In the genomic region with DNA sequence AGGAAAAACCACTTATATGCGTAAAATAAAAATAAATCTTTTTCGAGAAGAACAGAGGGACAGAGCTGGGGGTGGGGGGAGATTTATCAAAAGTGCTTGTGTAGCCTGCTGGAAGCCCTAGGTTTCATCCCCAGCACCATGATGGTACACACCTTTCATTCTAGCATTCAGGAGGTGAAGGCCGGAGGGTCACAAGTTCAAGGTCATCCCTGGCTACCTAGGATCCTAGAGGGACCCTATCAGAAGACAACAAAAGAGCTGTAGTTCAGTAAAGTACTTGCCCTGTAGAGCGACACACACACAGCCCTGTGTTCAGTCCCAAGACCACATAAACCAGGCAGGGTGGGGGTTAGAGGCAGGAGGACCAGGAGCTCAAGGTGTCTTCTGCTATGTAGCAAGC, we compare ENCODE assay signal across 28 mouse cellular contexts. TPM values are rescaled to one million over a fixed set of nuclear protein-coding genes. Genes with fewer than 3 reads are reported as not detected.
A peak's percentile ranks its signal among the peaks of the same experiment; 100 is the strongest.
DNase-seq lines count a peak whose midpoint lies in the region; TF ChIP-seq lines count a peak whose summit lies in the region.
"Had no signal": no experiment of that assay in that cellular context is flagged by ENCODE, and none has a peak within 500 bp of the region (broad histone marks: within the 10 kb centered on the region; RNA-seq: fewer than 3 reads in every experiment).

No protein-coding gene starts in this region.

- H3K27me3 ChIP-seq in cerebellum, adult 2 months (ENCODE audit: control insufficient read depth, insufficient read depth, low read length): no peaks in the 10 kb centered on the region
- H3K27me3 ChIP-seq: embryonic facial prominence, embryonic 12.5 days; embryonic facial prominence, embryonic 15.5 days had no signal

- no peak overlapping the region for H3K27ac ChIP-seq in cerebellum, adult 2 months (ENCODE audit: insufficient read depth, low read length)
- H3K27ac ChIP-seq in gastrocnemius, adult 2 months: no peak overlapping the region
- H3K27ac ChIP-seq: embryonic facial prominence, embryonic 12.5 days; embryonic facial prominence, embryonic 15.5 days; heart, adult 2 months; heart, embryonic 10.5 days; heart, embryonic 13.5 days; hindbrain, embryonic 14.5 days; hindbrain, postnatal 0 days had no signal

- DNase-seq in cerebellum, adult 11-12 months: peak; percentile 29
- DNase-seq in cerebellum, adult 2 months: no peak
- peak; percentile 6 for DNase-seq in gastrocnemius, adult 2 months
- no peak for DNase-seq in gastrocnemius, adult 8-10 months (ENCODE audit: low spot score in 2 of 2)
- DNase-seq in ES-CJ7 (ENCODE audit: low read depth, low spot score): peak; percentile 90
- DNase-seq in ZHBTc4 (ENCODE audit: low read depth, low spot score): peak; percentile 69
- no peak for DNase-seq in MN1 (ENCODE audit: low spot score)
- DNase-seq in adipocyte (ENCODE audit: low spot score): no peak
- DNase-seq: adrenal gland, adult 2 months; adrenal gland, postnatal 14 days; cerebellum, adult 11 months; cerebellum, postnatal 14 days; gastrocnemius, postnatal 10 days; gastrocnemius, postnatal 36 days; heart, adult 2 months; heart, postnatal 14 days; heart, postnatal 4 days; kidney, adult 2 months had no signal

- TF ChIP-seq CTCF in cerebellum, adult 2 months (IDR thresholded peaks at IDR 0.05; ENCODE audit: borderline replicate concordance, insufficient read depth, low read depth, low read length): no peak
- no peak for TF ChIP-seq CTCF in gastrocnemius, adult 2 months (IDR thresholded peaks at IDR 0.05)

- H3K4me3 ChIP-seq in cerebellum, adult 2 months (replicated peaks; ENCODE audit: insufficient read depth, low read depth, low read length): no peak overlapping the region
- H3K4me3 ChIP-seq in gastrocnemius, adult 2 months: no peak overlapping the region
- H3K4me3 ChIP-seq: embryonic facial prominence, embryonic 12.5 days; embryonic facial prominence, embryonic 15.5 days; heart, adult 2 months; heart, embryonic 10.5 days; heart, embryonic 13.5 days had no signal

- TF ChIP-seq POLR2A in cerebellum, adult 2 months (IDR thresholded peaks at IDR 0.05; ENCODE audit: borderline replicate concordance, insufficient read depth, low read length): no peak

- WGBS in cerebellum, adult 2 months: 96% methylated on average over 4 of the region's 4 CpGs

- intact Hi-C loops in gastrocnemius, adult 2 months (cut with DNase I): no loop called here

- H3K4me1 ChIP-seq in cerebellum, adult 2 months (ENCODE audit: control insufficient read depth, insufficient read depth, low read length): peaks cover 11% of the 10 kb centered on the region

RNA-seq across cellular contexts. Expression of a gene that starts 2.1 kb away (rescaled TPM):
- 34.0 and 38.7 TPM in 2 replicates for polyA plus RNA-seq in cerebellum, adult 2 months (2012; rRNA removed)
- 10 to 100 TPM; 36.8 to 46.4 TPM for total RNA-seq in gastrocnemius, adult 2 months (2021)
- total RNA-seq in gastrocnemius, adult 8-10 months (2022): 10 to 100 TPM; 44.3 to 53.2 (median 47.5) TPM

RNA-seq across cellular contexts. Expression of a gene that starts 6.3 kb away (rescaled TPM):
- 226 and 240 TPM in 2 replicates for polyA plus RNA-seq in cerebellum, adult 2 months (2012; rRNA removed)
- 1 to 10 TPM; 7.5 to 9.7 TPM for total RNA-seq in gastrocnemius, adult 2 months (2021)
- total RNA-seq in gastrocnemius, adult 8-10 months (2022): 10 to 100 TPM in 1 of 4 experiments, 1 to 10 TPM in 3; 7.3 to 11.0 (median 8.3) TPM

RNA-seq across cellular contexts. Expression of a gene that starts 6.4 kb away (rescaled TPM):
- 138 and 172 TPM in 2 replicates for polyA plus RNA-seq in cerebellum, adult 2 months (2012; rRNA removed)
- under 1 TPM in 1 of 2 experiments, not detected in 1; 0.43 TPM for total RNA-seq in gastrocnemius, adult 2 months (2021)
- total RNA-seq in gastrocnemius, adult 8-10 months (2022): under 1 TPM in 3 of 4 experiments, not detected in 1; 0.36 to 0.67 (median 0.48) TPM
- total RNA-seq: gastrocnemius, postnatal 36 days; granulocyte monocyte progenitor cell, adult 5-6 weeks; heart, postnatal 14 days had no signal
- polyA plus RNA-seq: inflammation-experienced regulatory T-cells, adult 6 months had no signal

RNA-seq across cellular contexts. Expression of a gene that starts 23.5 kb away (rescaled TPM):
- 0.30 and 0.33 TPM in 2 replicates for polyA plus RNA-seq in cerebellum, adult 2 months (2012; rRNA removed)
- under 1 TPM in 1 of 2 experiments, not detected in 1; 0.03 TPM for total RNA-seq in gastrocnemius, adult 2 months (2021)
- total RNA-seq in gastrocnemius, adult 8-10 months (2022): not detected
- total RNA-seq: heart, postnatal 4 days had no signal
- polyA plus RNA-seq: G1E; heart, embryonic 16.5 days; inflammation-experienced regulatory T-cells, adult 6 months had no signal

RNA-seq across cellular contexts. Expression of a gene that starts 23.8 kb away (rescaled TPM):
- 31.8 and 36.0 TPM in 2 replicates for polyA plus RNA-seq in cerebellum, adult 2 months (2012; rRNA removed)
- 10 to 100 TPM; 10.3 to 18.0 TPM for total RNA-seq in gastrocnemius, adult 2 months (2021)
- 10 to 100 TPM; 11.6 to 19.1 (median 15.1) TPM for total RNA-seq in gastrocnemius, adult 8-10 months (2022)

Comparison
In these comparisons a context has a peak if more than half of its experiments do, and no peak if none do; other contexts are left out.
1. DNase-seq: peak in cerebellum, adult 11-12 months (single experiment), gastrocnemius, adult 2 months (single experiment), ES-CJ7 (single experiment) and ZHBTc4 (single experiment); none in cerebellum, adult 2 months (0 of 2), gastrocnemius, adult 8-10 months (0 of 2), MN1 (single experiment) and adipocyte (single experiment).